Mouse (Mus musculus) ES-E14 (cell line): ENCODE measurements at regions not wholly inside any gene's neighbourhood (a gene's known extent, or its start where the extent isn't known, plus 50 kb on each side); places are given as distances from the start of the nearest gene placed in this dataset.

ENCODE experiments used
- CHD2 ChIP-seq: IDR thresholded peaks from 2 replicates; pipeline ENCODE4 v1.6.1; 2014; ENCODE audit warnings: mild to moderate bottlenecking, low read depth, low read length, inconsistent platforms
- MAFK ChIP-seq: IDR thresholded peaks from 2 replicates; pipeline ENCODE4 v1.6.1; 2014; ENCODE audit warnings: mild to moderate bottlenecking, low read depth, low read length, inconsistent platforms; ENCODE audit not compliant: insufficient read depth
- ZC3H11A ChIP-seq: IDR thresholded peaks from 2 replicates; pipeline ENCODE4 v1.6.1; 2012; ENCODE audit warnings: low read depth, mild to moderate bottlenecking, inconsistent platforms, low read length, borderline replicate concordance
- ZNF384 ChIP-seq: IDR thresholded peaks from 2 replicates; pipeline ENCODE4 v1.6.1; 2012; ENCODE audit warnings: low read depth, low read length, inconsistent platforms

DNA sequence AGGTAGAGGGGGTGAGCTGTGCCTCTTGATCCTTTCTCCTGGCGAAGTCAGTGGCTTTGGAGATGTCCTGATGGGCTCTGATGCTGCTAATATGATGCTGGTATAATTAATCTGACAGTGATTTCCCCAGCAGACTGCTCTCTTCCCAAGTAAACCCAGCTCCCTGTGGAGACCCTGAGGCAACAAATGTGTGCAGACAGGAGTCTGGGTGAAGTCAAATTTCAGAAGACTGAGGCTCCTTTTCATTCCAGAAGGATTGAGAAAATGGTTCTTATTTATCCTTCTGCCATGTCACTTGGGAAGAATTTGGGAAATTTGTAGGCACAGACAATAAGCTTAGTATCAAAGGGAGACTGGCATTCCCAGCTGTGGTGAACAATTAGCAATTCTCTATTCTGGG is 1550.5 kb upstream of the Gm6569 start:
- TF ChIP-seq ZNF384: no peak
- TF ChIP-seq ZC3H11A: no peak
- no peak for TF ChIP-seq CHD2
- no peak for TF ChIP-seq MAFK
